Mouse (Mus musculus) kidney, embryonic 16.5 days (tissue): ENCODE results near the gene Stac3. TPM values are rescaled to one million over a fixed set of nuclear protein-coding genes. Genes with fewer than 3 reads are reported as not detected.

Experiments
- ATAC-seq: fragments of 200-750 bp; cut with Nextera tagmentation; 2 replicates; pipeline ENCODE4 v1.8.0; 2017; ENCODE audit warnings: moderate TSS enrichment; ENCODE audit not compliant: low FRiP score, low TSS enrichment
- H3K27ac ChIP-seq: fragments of 300-500 bp; sonication (generic); 2 replicates; pipeline ENCODE4 v1.5.1; 2014; ENCODE audit warnings: low read length
- H3K27me3 ChIP-seq: fragments of 300-500 bp; sonication (generic); 2 replicates; pipeline ENCODE4 v1.6.1; 2014; ENCODE audit warnings: low read length, control low read depth, mixed read lengths; ENCODE audit not compliant: insufficient read depth
- H3K36me3 ChIP-seq: fragments of 300-500 bp; sonication (generic); 2 replicates; pipeline ENCODE4 v1.6.1; 2014; ENCODE audit warnings: low read length, control low read depth, mixed read lengths; ENCODE audit not compliant: insufficient read depth
- H3K4me1 ChIP-seq: fragments of 300-500 bp; sonication (generic); 2 replicates; pipeline ENCODE4 v1.6.1; 2014; ENCODE audit warnings: low read length, control low read depth, mixed read lengths; ENCODE audit not compliant: insufficient read depth
- H3K4me2 ChIP-seq: fragments of 300-500 bp; sonication (generic); replicated peaks from 2 replicates; pipeline ENCODE4 v1.6.1; 2014; ENCODE audit warnings: low read depth, low read length
- H3K4me3 ChIP-seq: fragments of 300-500 bp; sonication (generic); 2 replicates; pipeline ENCODE4 v1.5.1; 2014; ENCODE audit warnings: mild to moderate bottlenecking, low read length
- H3K9ac ChIP-seq: fragments of 300-500 bp; sonication (generic); replicated peaks from 2 replicates; pipeline ENCODE4 v1.6.1; 2014; ENCODE audit warnings: low read length
- H3K9me3 ChIP-seq: fragments of 300-500 bp; sonication (generic); 2 replicates; pipeline ENCODE4 v1.6.1; 2016; ENCODE audit warnings: low read length, control low read depth
- WGBS: fragments of 180-500 bp; shearing (Covaris S2); extraction: QIAGEN DNeasy Blood & Tissue Kit; methylation state at CpG from one replicate; pipeline ENCODE4 v1.1.7; 2014; 5-methylcytosine and 5-hydroxymethylcytosine counted together
- polyA plus RNA-seq: library from polyadenylated mRNA; unstranded; fragments of >200 nt; fragmentation: Nextera tagmentation; extraction: Ambion mirVana; gene quantifications from 2 replicates; pipeline ENCODE4 v1.2.1, GENCODE M21; 2015

Stac3 gene
- polyA plus RNA-seq, 1 experiment from 2014 or later: 0.85 TPM

- peaks cover 77% of the 10 kb centered on the region for H3K27me3 ChIP-seq
- H3K4me3 ChIP-seq: peak within 1 kb of the TSS; percentile 50
- no peaks in the 10 kb centered on the region for H3K9me3 ChIP-seq
- H3K9ac ChIP-seq: peak within 1 kb of the TSS; percentile 39
- H3K27ac ChIP-seq: no peak within 1 kb of the TSS
- H3K4me2 ChIP-seq: peak within 1 kb of the TSS; percentile 78
- H3K36me3 ChIP-seq: no peaks in the 10 kb centered on the region
- peaks cover 28% of the 10 kb centered on the region for H3K4me1 ChIP-seq
- WGBS: under 1% methylated on average over 57 of the region's 78 CpGs
- peak; percentile 32; the same call in 1 of the 2 replicates for ATAC-seq
These were observed 32.8 kb downstream of the Stac3 start, which contains the start of gene Nxph4 for GRCm38 (mm10) chr10:127534036-127534928. Gene Nxph4 (minus strand): TSS chr10:127534559.

GRCm38 (mm10) chr10:127534929-127535384 lies 33.5 kb downstream of the Stac3 start:
- under 1% methylated on average over 30 of the region's 30 CpGs for WGBS
- no peaks in the 10 kb centered on the region for H3K9me3 ChIP-seq
- peaks cover 28% of the 10 kb centered on the region for H3K4me1 ChIP-seq
- peaks cover 70% of the 10 kb centered on the region for H3K27me3 ChIP-seq
- no peak overlapping the region for H3K27ac ChIP-seq
- 0 out of 2 replicates have a peak, but pooled peaks cover 3% of the 10 kb centered on the region for H3K36me3 ChIP-seq
- peak overlapping the region; percentile 78 for H3K4me2 ChIP-seq
- ATAC-seq: peak; percentile 20; the same call in 1 of the 2 replicates
- no peak overlapping the region for H3K9ac ChIP-seq
- peak overlapping the region; percentile 50 for H3K4me3 ChIP-seq

- H3K4me3 ChIP-seq: no peak overlapping the region
- WGBS: 14% methylated on average over 8 of the region's 8 CpGs
- peaks cover 52% of the 10 kb centered on the region for H3K27me3 ChIP-seq
- H3K9ac ChIP-seq: no peak overlapping the region
- H3K4me1 ChIP-seq: peaks cover 17% of the 10 kb centered on the region
- no peak overlapping the region for H3K27ac ChIP-seq
- H3K9me3 ChIP-seq: no peaks in the 10 kb centered on the region
- ATAC-seq: no peak
- H3K4me2 ChIP-seq: no peak overlapping the region
- peaks cover 10% of the 10 kb centered on the region; the same call in 1 of the 2 replicates for H3K36me3 ChIP-seq
These were observed 35.3 kb downstream of the Stac3 start for GRCm38 (mm10) chr10:127536586-127537314.

- WGBS: 25% methylated on average over 7 of the region's 7 CpGs
These were observed 36.5 kb downstream of the Stac3 start for GRCm38 (mm10) chr10:127537854-127538583.

GRCm38 (mm10) chr10:127541510-127541909 lies 40.0 kb downstream of the Stac3 start:
- no peak for ATAC-seq
- peaks cover 5% of the 10 kb centered on the region for H3K27me3 ChIP-seq
- no peak overlapping the region for H3K9ac ChIP-seq
- 95% methylated on average over 8 of the region's 8 CpGs for WGBS
- no peak overlapping the region for H3K4me2 ChIP-seq
- H3K4me3 ChIP-seq: no peak overlapping the region
- H3K9me3 ChIP-seq: no peaks in the 10 kb centered on the region
- no peaks in the 10 kb centered on the region for H3K4me1 ChIP-seq
- H3K36me3 ChIP-seq: peaks cover 26% of the 10 kb centered on the region; the same call in 1 of the 2 replicates
- no peak overlapping the region for H3K27ac ChIP-seq

More at GRCm38 (mm10) chr10:127537854-127538583, 36.5 kb downstream of the Stac3 start:
- Histone ChIP-seq H3K27me3 (peaks cover 40% of the 10 kb centered on the region), H3K4me2 (no peak overlapping the region), H3K9me3 (no peaks in the 10 kb centered on the region), H3K4me1 (peaks cover 17% of the 10 kb centered on the region), H3K9ac (no peak overlapping the region), H3K27ac (no peak overlapping the region), H3K36me3 (peaks cover 10% of the 10 kb centered on the region; the same call in 1 of the 2 replicates), H3K4me3 (no peak overlapping the region)
- no peak for ATAC-seq

GRCm38 (mm10) chr10:127542084-127542483 lies 40.6 kb downstream of the Stac3 start:
- Histone ChIP-seq H3K36me3 (peaks cover 26% of the 10 kb centered on the region; the same call in 1 of the 2 replicates), H3K4me2 (no peak overlapping the region), H3K9ac (no peak overlapping the region), H3K27ac (no peak overlapping the region), H3K9me3 (no peaks in the 10 kb centered on the region), H3K4me1 (no peaks in the 10 kb centered on the region), H3K27me3 (peaks cover 1% of the 10 kb centered on the region; the same call in 1 of the 2 replicates), H3K4me3 (no peak overlapping the region)
- WGBS: 63% methylated on average over 13 of the region's 13 CpGs
- ATAC-seq: peak; percentile 41

GRCm38 (mm10) chr10:127542720-127543119 lies 41.2 kb downstream of the Stac3 start:
- Histone ChIP-seq H3K9ac (no peak overlapping the region), H3K4me1 (no peaks in the 10 kb centered on the region), H3K36me3 (peaks cover 26% of the 10 kb centered on the region; the same call in 1 of the 2 replicates), H3K27me3 (no peaks in the 10 kb centered on the region), H3K4me2 (no peak overlapping the region), H3K9me3 (no peaks in the 10 kb centered on the region), H3K4me3 (no peak overlapping the region), H3K27ac (no peak overlapping the region)
- ATAC-seq: no peak
- 46% methylated on average over 6 of the region's 6 CpGs for WGBS

- no peak for ATAC-seq
- no peak overlapping the region for H3K9ac ChIP-seq
- H3K27me3 ChIP-seq: no peaks in the 10 kb centered on the region
- H3K4me1 ChIP-seq: no peaks in the 10 kb centered on the region
- H3K4me3 ChIP-seq: no peak overlapping the region
- H3K4me2 ChIP-seq: no peak overlapping the region
- peaks cover 30% of the 10 kb centered on the region; the same call in 1 of the 2 replicates for H3K36me3 ChIP-seq
- H3K9me3 ChIP-seq: no peaks in the 10 kb centered on the region
- WGBS: 64% methylated on average over 3 of the region's 3 CpGs
- H3K27ac ChIP-seq: no peak overlapping the region
These were observed 42.4 kb downstream of the Stac3 start for GRCm38 (mm10) chr10:127543916-127544315.

- Histone ChIP-seq H3K4me1 (no peaks in the 10 kb centered on the region), H3K4me3 (no peak overlapping the region), H3K27ac (no peak overlapping the region), H3K9ac (no peak overlapping the region), H3K9me3 (no peaks in the 10 kb centered on the region), H3K4me2 (no peak overlapping the region), H3K27me3 (no peaks in the 10 kb centered on the region), H3K36me3 (peaks cover 30% of the 10 kb centered on the region; the same call in 1 of the 2 replicates)
- 89% methylated on average over 20 of the region's 20 CpGs for WGBS
- no peak for ATAC-seq
These were observed 42.9 kb downstream of the Stac3 start for GRCm38 (mm10) chr10:127544375-127544774.
